Mouse (Mus musculus) embryonic facial prominence, embryonic 10.5 days (tissue): ENCODE data around the gene Cfap57. TPM values are rescaled to one million over a fixed set of nuclear protein-coding genes. Genes with fewer than 3 reads are reported as not detected.
"Not testable (repeated sequence)": the region's sequence is repeated elsewhere in the genome, so short reads cannot be mapped to it uniquely, and the experiment has no call there.

Experiments used
- DNase-seq: peaks from one replicate; pipeline ENCODE4 v3.0.0-alpha.2; 2017; ENCODE audit warnings: low spot score
- H3K27ac ChIP-seq: fragments of 300-500 bp; sonication (generic); replicated peaks from 2 replicates; pipeline ENCODE4 v1.5.1; 2016; ENCODE audit warnings: mild to moderate bottlenecking
- H3K27me3 ChIP-seq: fragments of 300-500 bp; sonication (generic); replicated peaks from 2 replicates; pipeline ENCODE4 v1.6.1; 2016; ENCODE audit warnings: low read depth, mild to moderate bottlenecking; ENCODE audit not compliant: poor library complexity, severe bottlenecking
- H3K36me3 ChIP-seq: fragments of 300-500 bp; sonication (generic); replicated peaks from 2 replicates; pipeline ENCODE4 v1.6.1; 2016; ENCODE audit warnings: mild to moderate bottlenecking, moderate library complexity
- H3K4me1 ChIP-seq: fragments of 300-500 bp; sonication (generic); 2 replicates; pipeline ENCODE4 v1.6.1; 2016
- H3K4me3 ChIP-seq: fragments of 300-500 bp; sonication (generic); 2 replicates; pipeline ENCODE4 v1.5.1; 2016; ENCODE audit warnings: mild to moderate bottlenecking, moderate library complexity
- H3K9me3 ChIP-seq: fragments of 300-500 bp; sonication (generic); 2 replicates; pipeline ENCODE4 v1.6.1; 2016; ENCODE audit warnings: mild to moderate bottlenecking
- WGBS: fragments of 180-500 bp; shearing (Covaris S2); methylation state at CpG from one replicate; pipeline ENCODE4 v1.1.7; 2016; 5-methylcytosine and 5-hydroxymethylcytosine counted together
- polyA plus RNA-seq: library from polyadenylated mRNA; unstranded; fragments of >200 nt; fragmentation: Nextera tagmentation; extraction: Ambion mirVana; gene quantifications from 2 replicates; pipeline ENCODE4 v1.2.1, GENCODE M21; 2016

Cfap57 gene
- polyA plus RNA-seq, 1 experiment from 2014 or later = 0.39 TPM

- Histone ChIP-seq H3K4me3 (peak overlapping the region; percentile 19; the same call in 1 of the 2 replicates), H3K4me1 (peaks cover 27% of the 10 kb centered on the region), H3K36me3 (no peaks in the 10 kb centered on the region), H3K27me3 (no peaks in the 10 kb centered on the region; the same call in 1 of the 2 replicates), H3K27ac (no peak overlapping the region), H3K9me3 (no peaks in the 10 kb centered on the region)
- no peak for DNase-seq
- WGBS = 80% methylated on average over 6 of the region's 6 CpGs
These were observed 92.9 kb downstream of the Cfap57 start for GRCm38 (mm10) chr4:118527720-118528119.

GRCm38 (mm10) chr4:118527335-118527681, 93.3 kb downstream of the Cfap57 start:
- no peaks in the 10 kb centered on the region for H3K36me3 ChIP-seq
- DNase-seq = no peak
- H3K27me3 ChIP-seq = no peaks in the 10 kb centered on the region; the same call in 1 of the 2 replicates
- WGBS = 39% methylated on average over 5 of the region's 5 CpGs
- peak overlapping the region; percentile 19 for H3K4me3 ChIP-seq
- no peaks in the 10 kb centered on the region for H3K9me3 ChIP-seq
- H3K4me1 ChIP-seq = peaks cover 27% of the 10 kb centered on the region
- H3K27ac ChIP-seq = peak overlapping the region; percentile 4; the same call in 1 of the 2 replicates

DNA sequence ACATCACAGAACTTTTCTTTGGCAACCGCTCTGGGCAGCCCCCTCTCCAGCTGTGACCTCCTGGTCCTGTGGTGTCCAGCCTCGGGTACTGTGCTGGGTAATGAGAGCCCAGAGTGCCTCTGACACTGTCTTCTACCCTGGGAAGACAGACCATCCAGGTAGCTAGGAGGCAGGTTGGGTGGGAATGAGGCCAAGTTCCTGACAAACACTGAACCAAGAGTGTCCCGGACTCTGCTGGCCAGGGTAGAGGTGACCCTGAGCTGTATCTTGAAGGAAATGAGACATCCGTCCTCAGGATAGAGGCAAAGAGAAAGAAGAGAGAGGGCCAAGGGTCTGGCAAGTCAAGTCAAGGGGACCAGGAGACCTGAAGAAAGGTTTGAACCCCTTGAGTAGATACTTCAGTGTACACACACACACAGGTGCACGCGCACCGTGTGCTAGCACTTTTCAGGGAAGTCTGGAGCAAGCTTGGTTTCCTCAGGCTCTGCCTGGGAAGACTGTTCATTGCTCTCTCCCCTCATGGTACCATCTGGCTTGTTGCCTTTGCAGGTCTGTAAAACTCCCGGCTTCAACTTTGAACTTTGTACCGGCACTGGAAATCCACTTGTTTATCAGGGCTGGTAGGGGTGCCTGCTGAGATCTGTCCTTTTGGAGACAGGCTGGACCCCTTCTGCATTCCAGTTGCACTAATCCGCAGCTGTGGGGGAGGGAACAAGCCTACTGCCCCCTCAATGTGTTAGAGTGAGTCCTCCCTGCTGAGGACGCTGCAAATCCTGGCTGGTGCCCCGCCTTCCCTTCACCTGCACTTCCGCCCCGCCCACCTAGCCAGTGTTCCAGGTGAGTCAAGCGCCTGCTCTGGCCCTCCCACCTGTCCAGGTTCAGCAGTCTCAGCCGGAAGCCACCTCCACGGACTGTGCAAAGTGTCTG, 93.9 kb downstream of the Cfap57 start, which contains the start of gene 2610528J11Rik:
TSS of gene 2610528J11Rik (plus strand) at position 592 of the 927 bp plus-strand sequence.
- 38% methylated on average over 17 of the region's 17 CpGs for WGBS
- no peaks in the 10 kb centered on the region for H3K9me3 ChIP-seq
- DNase-seq = peak; percentile 55
- H3K36me3 ChIP-seq = no peaks in the 10 kb centered on the region
- H3K27ac ChIP-seq = peak within 1 kb of the TSS; percentile 4; the same call in 1 of the 2 replicates
- H3K4me1 ChIP-seq = peaks cover 25% of the 10 kb centered on the region
- H3K27me3 ChIP-seq = no peaks in the 10 kb centered on the region; the same call in 1 of the 2 replicates
- H3K4me3 ChIP-seq = peak within 1 kb of the TSS; percentile 19

GRCm38 (mm10) chr4:118525779-118526178, 94.8 kb downstream of the Cfap57 start:
- Histone ChIP-seq H3K27me3 (no peaks in the 10 kb centered on the region; the same call in 1 of the 2 replicates), H3K36me3 (no peaks in the 10 kb centered on the region), H3K4me3 (no peak overlapping the region), H3K4me1 (peaks cover 21% of the 10 kb centered on the region), H3K9me3 (no peaks in the 10 kb centered on the region), H3K27ac (no peak overlapping the region)
- 74% methylated on average over 3 of the region's 3 CpGs for WGBS
- DNase-seq = no peak

- WGBS = 80% methylated on average over 7 of the region's 7 CpGs
- Histone ChIP-seq H3K9me3 (no peaks in the 10 kb centered on the region), H3K4me3 (no peak overlapping the region), H3K27me3 (no peaks in the 10 kb centered on the region; the same call in 1 of the 2 replicates), H3K36me3 (no peaks in the 10 kb centered on the region), H3K27ac (no peak overlapping the region), H3K4me1 (peaks cover 21% of the 10 kb centered on the region)
- DNase-seq = no peak
These were observed 96.6 kb downstream of the Cfap57 start for GRCm38 (mm10) chr4:118523976-118524375.

GRCm38 (mm10) chr4:118522248-118522647, 98.3 kb downstream of the Cfap57 start:
- no peak for DNase-seq
- WGBS = 88% methylated on average over 7 of the region's 7 CpGs
- H3K4me3 ChIP-seq = no peak overlapping the region
- H3K27ac ChIP-seq = no peak overlapping the region
- H3K4me1 ChIP-seq = peaks cover 22% of the 10 kb centered on the region
- H3K27me3 ChIP-seq = peaks cover 17% of the 10 kb centered on the region
- H3K9me3 ChIP-seq = no peaks in the 10 kb centered on the region
- H3K36me3 ChIP-seq = no peaks in the 10 kb centered on the region

DNA sequence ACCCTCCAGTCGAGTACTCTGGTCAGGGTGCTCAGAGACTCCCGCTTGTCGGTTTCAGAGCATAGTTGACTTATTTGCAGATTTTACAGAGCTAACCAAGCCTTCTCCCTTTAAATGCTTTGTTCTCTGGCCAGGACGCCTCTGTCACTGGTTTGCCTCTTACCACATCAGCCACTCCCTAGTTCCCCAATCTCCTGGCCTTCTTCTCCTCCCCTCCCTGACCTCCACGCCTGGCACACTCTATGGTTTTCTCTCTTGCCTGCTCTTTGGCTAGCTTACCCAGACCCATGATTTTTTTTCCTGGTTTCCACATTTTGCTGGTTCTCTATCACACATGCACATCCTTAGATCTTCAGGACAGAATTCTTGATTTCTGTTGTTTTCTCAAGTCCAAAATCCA, 102.4 kb downstream of the Cfap57 start:
- 70% methylated on average over 5 of the region's 5 CpGs for WGBS
- Histone ChIP-seq H3K9me3 (no peaks in the 10 kb centered on the region), H3K27ac (no peak overlapping the region)

GRCm38 (mm10) chr4:118517497-118518146, 103.0 kb downstream of the Cfap57 start:
- Histone ChIP-seq H3K27me3 (peaks cover 20% of the 10 kb centered on the region; the same call in 1 of the 2 replicates), H3K27ac (peak overlapping the region; percentile 35; the same call in 1 of the 2 replicates), H3K9me3 (no peaks in the 10 kb centered on the region), H3K4me1 (peaks cover 23% of the 10 kb centered on the region), H3K36me3 (no peaks in the 10 kb centered on the region), H3K4me3 (0 out of 2 replicates have a peak overlapping the region, but pooled peaks have one; percentile 2)
- DNase-seq = no peak
- 34% methylated on average over 16 of the region's 16 CpGs for WGBS

More for the DNA sequence above, 102.4 kb downstream of the Cfap57 start:
- peaks cover 23% of the 10 kb centered on the region for H3K4me1 ChIP-seq
- no peak for DNase-seq
- peaks cover 20% of the 10 kb centered on the region; the same call in 1 of the 2 replicates for H3K27me3 ChIP-seq
- no peak overlapping the region for H3K4me3 ChIP-seq
- no peaks in the 10 kb centered on the region for H3K36me3 ChIP-seq

DNA sequence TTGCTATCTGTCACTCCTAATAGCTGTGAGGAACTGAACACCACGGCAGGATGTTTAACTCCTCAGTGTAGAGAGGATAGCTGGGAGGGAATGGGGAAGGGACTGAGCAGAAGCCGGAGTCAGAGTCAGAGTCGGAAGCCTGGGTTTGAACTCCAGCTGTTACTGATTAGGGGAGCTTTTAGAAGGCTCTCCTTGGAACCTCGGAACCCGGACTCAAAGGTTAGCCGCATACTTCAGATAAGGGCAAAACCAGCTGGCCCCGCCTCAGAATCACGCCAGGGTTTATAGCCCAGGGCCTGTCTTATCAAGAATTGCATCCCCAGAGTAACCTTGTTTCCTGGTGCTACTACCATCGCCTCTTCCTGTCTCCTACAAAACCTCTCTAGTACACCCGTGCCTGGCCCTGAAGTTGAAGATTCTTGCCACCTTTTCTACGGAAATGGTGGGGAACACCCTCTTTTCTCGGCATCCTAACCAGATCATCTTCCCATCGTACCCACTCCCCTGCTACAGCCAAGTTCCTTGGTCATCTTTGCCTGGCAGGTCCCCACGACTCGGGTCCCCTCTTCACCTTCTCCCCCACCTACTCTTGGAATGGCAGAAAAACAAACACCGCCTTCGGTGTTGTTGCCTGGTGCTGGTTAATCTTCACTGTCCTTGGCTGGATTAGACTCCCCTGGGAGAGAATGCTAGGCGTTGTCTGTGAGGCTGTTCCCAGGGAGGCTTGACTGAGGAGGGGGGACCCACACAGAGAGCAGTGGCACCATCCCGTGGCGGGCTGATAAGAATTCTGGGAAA, 103.7 kb downstream of the Cfap57 start:
- 0 out of 2 replicates have a peak overlapping the region, but pooled peaks have one; percentile 2 for H3K4me3 ChIP-seq

DNA sequence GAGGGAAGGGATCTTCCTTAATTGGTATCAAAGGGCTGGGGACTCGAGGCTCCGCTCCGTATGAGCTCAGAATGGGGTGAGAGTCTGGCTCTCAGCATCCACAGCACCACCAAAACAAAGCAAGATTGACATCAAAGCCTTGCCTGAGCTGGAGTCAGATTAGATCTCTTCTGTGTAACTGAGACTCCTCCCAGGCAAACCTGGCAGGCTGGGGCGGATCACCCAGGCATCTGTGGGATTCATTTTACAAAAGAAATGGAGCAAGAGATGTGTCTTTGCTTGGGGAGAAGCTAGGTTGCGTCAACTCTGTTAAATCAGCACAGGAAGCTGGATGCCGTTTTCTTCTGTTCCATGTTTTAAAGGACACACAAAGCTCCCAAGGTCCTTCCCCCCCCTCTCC, 111.5 kb downstream of the Cfap57 start:
- H3K36me3 ChIP-seq = no peaks in the 10 kb centered on the region
- no peaks in the 10 kb centered on the region for H3K9me3 ChIP-seq
- no peak overlapping the region for H3K27ac ChIP-seq
- peaks cover 14% of the 10 kb centered on the region for H3K4me1 ChIP-seq
- H3K27me3 ChIP-seq = no peaks in the 10 kb centered on the region
- WGBS = 8% methylated on average over 6 of the region's 6 CpGs
- H3K4me3 ChIP-seq = no peak overlapping the region
- DNase-seq = peak; percentile 61

More for the DNA sequence above, 103.7 kb downstream of the Cfap57 start:
- WGBS = 12% methylated on average over 20 of the region's 20 CpGs
- H3K4me1 ChIP-seq = peaks cover 25% of the 10 kb centered on the region
- peak; percentile 60 for DNase-seq
- H3K27me3 ChIP-seq = peaks cover 20% of the 10 kb centered on the region; the same call in 1 of the 2 replicates
- H3K27ac ChIP-seq = peak overlapping the region; percentile 35
- no peaks in the 10 kb centered on the region for H3K36me3 ChIP-seq
- no peaks in the 10 kb centered on the region for H3K9me3 ChIP-seq

DNA sequence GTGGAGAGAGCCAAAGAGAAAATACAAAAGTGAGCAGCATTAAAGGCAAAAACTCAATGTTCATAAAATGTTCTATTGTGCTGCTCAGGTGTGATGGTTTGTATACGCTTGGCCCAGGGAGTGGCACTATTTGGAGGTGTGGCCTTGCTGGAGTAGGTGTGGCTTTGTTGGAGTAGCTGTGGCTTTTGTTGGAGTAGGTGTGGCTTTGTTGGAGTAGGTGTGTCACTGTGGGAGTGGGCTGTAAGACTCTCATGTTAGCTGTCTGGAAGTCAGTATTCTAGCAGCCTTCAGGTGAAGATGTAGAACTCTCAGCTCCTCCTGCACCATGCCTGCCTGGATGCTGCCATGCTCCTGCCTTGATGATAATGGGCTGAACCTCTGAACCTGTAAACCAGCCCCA, 113.4 kb downstream of the Cfap57 start:
- 85% methylated on average over 1 of the region's 1 CpGs for WGBS
- not testable (repeated sequence) for H3K36me3 ChIP-seq, H3K27ac ChIP-seq, DNase-seq, H3K9me3 ChIP-seq, H3K27me3 ChIP-seq, H3K4me3 ChIP-seq
- H3K4me1 ChIP-seq = peaks cover 14% of the 10 kb centered on the region

GRCm38 (mm10) chr4:118505551-118505950, 115.0 kb downstream of the Cfap57 start:
- Histone ChIP-seq H3K27ac (no peak overlapping the region), H3K4me1 (peaks cover 10% of the 10 kb centered on the region), H3K9me3 (no peaks in the 10 kb centered on the region), H3K36me3 (no peaks in the 10 kb centered on the region), H3K4me3 (no peak overlapping the region), H3K27me3 (no peaks in the 10 kb centered on the region)
- DNase-seq = no peak
- 77% methylated on average over 3 of the region's 3 CpGs for WGBS
